Mouse (Mus musculus) heart, adult 11 months (tissue): Measurements from ENCODE around the gene Smarcd2.
A peak's percentile ranks its signal among the peaks of the same experiment; 100 is the strongest.

ENCODE experiments used
- DNase-seq: peaks from one replicate; pipeline ENCODE4 v3.0.0; 2022

Gene Smarcd2

DNA sequence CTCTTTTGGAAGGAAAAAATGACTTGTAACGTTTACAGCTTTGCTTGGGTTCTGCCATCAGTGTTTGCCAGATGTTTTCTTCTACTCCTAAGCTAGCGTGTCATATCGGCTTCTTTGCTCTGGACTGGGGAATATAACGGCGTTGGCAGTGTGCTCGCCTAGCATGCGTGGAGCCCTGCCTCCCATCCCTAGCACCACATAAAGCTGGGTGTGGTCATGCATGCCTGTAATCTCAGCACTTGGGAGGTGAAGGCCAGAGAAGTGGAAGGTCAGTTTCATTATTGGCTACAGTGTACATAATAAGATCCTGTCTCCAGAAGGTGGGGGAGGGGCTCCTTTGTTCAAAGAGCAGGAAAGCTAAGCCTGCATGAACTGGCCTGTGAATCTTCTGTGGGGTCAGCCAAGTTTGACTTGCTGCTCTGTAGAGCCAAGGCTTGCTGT, 2.2 kb upstream of the Smarcd2 start:
- no peak for DNase-seq

DNA sequence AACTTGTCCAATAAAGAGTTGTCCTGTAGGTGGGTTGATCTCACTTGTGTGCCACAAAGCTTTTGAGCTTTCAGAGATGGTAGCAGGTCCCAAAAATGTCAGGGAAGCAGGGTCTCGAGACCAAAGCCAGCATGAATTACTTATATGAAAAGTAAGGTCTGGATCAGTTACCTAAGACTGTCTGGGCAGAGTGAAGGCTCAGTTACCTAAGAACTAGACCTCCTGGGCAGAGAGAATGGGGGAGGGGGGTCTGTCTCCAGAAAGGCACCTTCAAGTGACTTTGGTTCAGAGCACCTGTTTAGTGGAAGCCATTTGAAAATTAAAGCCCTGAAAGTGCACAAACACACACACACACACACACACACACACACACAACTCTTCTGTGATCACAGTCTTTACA, 1.6 kb upstream of the Smarcd2 start:
- DNase-seq, result no peak

DNA sequence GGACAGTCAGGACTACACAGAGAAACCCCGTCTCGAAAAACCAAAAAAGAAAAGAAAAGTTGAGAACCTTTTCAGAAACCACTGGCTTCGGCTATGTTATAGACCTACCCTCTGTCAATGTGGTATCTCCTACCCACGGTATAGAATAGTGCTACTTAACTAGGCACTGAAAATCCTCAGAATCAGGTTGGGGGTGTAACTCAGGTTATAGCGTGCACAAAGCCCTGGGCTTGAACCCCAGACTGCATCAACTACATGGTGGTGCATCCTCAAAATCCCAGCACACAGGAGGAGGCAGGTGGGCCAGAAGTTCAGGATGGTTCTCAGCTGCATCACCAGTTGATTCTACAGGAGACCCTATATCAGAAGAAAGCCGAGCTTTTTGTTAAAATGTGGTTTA, 1.0 kb upstream of the Smarcd2 start:
- peak; percentile 90 for DNase-seq

DNA sequence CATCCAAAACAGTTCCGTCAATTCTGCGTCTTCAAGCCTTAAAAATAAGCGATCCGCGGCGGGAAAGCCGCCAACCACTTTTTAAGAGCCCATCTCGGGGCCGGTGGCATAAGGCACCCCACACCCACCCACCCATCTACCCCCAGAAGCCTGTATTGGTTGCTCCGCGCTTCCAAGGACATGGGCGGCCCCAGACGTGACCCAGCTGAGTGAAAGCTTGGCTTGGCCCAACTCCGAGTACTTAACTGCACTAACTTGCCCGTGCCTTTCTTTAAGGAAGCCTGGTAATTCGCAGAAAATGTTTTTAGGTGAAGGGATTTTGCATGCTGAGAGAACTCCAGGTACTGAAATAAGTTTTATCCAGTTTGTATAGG, 526 bp upstream of the Smarcd2 start:
- DNase-seq, result no peak

DNA sequence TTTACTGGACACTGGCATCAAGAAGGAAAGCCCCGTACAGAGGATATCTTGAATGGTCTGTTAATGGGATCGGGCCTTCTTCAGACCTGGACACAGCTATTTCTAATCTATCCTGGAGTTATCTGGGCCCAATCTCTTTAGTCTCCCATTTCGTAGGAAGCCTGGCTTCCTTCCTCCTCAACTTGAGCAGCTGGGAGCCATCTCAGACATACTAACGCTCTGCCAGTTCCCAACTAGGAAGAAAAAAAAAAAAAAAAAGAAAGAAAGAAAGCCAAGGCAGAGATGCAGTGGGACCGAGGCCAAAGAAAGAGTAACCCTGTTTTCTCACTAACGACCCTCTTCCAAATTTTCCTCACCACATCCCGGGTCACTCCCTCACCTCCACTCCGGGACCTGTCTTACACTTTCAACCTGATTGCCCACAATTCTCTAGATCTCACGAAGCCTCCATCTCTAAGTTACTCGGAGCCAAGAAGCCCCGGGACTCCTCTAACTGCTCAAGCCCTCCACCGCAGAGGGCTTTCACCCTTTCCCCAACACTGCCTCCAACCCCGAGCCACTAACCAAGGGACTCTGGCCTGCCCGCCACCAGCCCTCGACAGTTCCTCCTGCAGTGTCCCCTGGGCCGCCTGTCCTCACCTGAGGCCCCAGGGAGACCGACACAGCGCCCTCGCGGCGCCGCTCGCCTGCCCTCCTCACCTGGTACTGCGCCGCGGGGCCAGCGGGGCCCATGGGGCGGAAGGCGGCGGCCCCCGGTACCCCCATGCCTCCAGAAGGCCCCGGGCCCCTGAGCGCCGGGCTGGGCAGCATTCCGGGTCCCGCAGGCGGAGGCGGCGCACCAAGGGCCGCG, 753 bp downstream of the Smarcd2 start:
- peak; percentile 97 for DNase-seq

DNA sequence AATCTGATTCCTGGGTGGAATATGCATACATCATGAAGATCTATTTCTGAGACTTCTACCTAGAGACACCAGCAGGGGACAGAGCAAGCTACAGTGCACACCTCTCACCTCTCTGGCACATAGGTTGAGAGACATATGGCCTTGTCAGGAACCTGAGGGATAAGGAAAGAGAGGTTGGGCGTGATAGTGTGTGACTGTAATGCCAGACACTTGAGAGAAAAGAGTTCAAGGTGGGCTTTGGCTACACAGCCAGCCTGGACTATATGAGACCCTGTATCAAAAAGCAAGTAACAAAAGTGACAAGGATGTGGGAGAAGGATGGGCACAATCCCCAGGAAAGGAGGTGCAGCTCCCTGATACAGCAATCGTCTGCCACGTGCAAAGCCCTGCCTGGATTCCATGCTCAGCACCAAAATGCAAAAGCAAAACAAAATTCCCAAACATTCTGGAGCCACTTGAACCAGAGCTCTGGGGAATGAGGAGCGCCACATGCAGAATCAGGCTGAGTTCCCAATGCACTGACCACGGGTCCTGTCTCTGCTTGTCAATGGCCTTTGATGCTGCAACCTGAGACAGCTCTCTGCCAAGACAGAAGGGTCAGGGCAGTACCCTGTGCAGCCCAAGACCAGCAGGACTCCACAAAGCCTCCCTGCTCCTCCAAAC, 1.5 kb downstream of the Smarcd2 start:
- peak; percentile 94 for DNase-seq

DNA sequence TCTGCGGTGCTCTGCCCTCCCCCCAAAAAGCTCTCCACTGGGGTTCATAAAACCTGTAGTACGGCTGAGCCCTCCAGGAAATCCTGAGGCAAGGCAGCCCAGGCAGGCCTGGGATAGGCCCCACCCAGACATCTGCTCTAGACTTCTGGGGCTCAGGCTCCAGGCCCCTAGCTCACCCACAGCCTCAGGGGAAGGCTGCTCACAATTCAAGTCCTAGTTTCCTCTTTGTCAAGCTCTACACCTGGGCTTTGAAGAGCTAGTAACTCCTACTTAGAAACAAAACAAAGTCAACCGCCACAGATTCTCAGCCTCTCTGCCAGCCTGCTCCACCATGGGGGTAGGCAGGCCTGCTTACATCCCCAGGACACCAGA, 3.7 kb downstream of the Smarcd2 start:
- peak; percentile 95 for DNase-seq

DNA sequence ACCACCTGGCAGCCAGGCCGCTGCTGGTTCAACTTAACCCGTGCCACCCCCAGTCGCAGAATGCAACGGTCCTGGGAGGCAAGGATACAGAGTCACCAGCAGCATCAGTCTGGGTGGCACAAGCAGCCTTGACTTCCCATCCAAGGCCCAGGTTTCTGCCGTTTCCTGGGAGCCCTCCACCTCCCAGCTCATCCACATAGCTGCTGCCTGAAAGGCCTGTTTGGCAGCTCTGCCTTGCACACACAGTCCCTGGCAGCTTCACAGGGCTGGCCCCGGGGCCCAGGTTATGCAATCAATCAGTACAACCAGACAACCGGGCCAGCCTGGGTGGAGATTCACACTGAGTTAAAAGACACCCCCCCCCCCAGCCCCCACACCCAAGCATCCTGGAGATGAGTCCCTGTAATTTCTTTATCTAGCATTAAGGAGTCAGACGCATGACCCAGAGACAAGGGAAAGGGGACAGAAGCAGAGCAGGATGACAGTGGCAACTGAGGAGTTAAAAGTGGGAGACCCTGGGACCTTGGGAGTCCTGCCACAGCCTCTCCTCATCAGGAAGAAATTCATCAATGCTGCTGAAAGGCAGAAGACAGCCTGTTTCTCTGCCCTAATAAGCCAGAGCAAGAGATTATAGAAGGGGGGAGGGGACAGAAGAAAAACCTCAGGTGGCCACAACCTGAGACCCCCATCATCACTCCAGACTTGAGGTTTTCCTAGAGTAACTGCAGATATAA, 4.3 kb downstream of the Smarcd2 start:
- peak; percentile 99 for DNase-seq

DNA sequence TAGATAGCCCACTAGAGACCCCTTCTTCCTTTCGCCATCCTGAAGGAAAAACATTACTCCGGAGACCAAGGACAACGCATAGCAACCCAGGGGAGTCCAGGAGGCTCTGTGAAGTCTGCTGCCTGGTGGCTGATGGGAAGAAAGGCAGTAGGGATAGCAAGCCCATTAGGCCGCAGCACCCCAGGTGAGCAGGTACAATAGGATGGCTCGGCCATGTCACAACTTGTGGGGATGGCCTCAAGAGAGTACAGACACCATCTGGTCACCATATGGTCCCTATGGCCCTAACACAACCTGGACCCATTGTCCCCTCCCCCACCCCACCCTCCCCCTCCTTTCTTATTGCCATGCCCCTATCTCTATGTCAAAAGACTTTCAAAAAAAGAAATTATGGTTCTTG, 4.9 kb downstream of the Smarcd2 start:
- peak; percentile 95 for DNase-seq

DNA sequence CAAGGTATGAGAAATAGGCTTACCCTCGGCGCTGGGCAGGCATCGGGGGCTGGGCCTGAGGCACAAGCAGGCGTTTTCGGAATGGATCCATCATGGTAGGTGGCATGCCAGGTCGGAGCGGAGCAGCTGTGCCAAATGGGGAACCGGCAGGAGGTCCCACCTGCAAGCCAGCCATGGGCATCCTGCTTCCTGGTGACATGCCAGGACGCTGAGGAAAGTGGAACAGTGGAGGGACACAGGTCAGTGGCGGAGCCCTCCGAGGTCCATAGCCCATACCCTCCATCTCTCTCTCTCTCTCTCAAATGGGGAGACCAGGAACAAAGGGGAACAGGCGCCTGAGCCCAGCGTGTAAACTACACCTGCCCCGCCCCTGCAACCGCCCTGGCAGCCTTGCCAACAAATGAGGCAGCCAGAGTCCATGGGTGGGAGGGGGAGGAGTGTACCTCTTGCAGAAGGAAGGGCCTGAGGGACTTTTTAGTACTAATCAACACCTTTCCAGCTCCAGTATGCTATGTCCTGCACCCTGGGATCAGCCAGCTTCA, 5.4 kb downstream of the Smarcd2 start:
- peak; percentile 96 for DNase-seq

DNA sequence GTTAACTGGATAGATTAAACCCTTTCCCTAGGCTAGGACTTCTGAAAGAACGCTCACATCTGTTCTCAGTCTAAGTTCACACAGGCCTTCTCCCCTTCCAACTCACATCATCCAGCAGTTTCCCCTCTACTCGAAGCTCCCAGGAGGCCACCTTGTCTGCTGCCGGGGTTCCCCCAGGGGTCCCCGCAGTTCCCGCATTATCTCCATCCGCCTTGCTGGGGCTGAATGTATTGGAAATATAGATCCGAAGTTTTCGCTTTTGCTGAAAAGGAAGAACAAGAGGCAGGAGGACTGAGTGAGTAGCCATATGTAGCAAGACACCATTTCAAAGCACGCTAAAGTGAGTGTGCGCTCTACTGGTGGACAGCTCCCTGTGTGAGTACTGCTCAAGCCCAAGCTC, 6.3 kb downstream of the Smarcd2 start:
- no peak for DNase-seq

DNA sequence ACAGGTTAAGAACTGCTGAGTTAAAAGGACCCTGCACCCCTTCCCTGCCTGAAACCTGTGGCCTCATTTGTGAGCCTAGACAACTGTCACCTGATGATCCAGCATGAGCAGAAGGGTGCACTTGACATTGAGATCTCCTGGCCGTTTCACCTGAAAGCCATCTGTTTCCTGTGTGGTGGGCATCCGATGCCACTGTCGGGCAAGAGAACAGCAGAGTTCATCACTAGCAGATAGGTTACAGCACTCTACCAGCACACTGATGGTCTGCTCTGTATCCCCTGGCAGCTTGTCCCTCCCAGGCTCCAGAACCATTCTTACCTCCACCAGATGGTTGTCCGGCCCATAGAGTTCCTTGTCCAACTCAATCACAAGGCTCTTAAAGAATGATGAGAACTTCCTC, 7.2 kb downstream of the Smarcd2 start:
- peak; percentile 89 for DNase-seq

DNA sequence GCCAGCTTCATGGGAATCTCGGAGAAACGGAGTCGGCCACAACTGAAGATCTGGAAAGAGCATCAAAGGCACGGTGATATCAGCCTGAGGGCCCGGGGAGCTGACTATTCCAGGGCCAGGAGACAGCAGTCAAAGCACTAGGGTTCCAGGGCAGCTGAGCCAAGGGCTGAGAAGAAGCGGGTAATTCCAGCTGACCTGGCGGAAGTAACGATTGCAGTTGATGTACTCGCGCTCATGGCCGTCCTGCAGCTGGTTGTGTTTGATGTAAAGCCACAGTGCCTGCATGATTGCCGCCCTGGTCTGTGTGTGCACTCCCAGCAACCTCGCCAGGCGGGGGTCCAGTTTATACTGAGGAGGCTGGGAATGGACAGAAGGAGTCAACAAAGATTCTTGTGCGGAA, 7.8 kb downstream of the Smarcd2 start:
- no peak for DNase-seq

DNA sequence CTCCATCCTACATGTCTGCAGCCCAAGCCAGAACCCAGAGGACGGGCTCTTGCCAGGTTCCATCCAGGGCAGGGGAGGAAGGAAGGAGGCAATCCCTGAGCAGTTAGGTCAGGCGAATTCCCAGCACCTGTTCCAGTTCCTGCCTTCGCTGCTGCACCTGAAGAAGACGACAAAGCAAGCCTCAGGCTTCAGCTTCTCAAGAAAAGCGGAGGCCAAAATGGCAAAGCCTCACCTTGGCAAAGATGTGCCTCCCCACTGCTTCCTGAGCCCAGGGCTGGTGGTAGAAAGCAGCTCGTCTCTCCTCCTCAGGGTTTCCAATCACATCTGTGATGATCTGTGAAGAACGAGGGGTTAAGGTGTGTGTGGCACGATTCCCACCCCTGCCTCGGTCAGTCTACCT, 8.8 kb downstream of the Smarcd2 start:
- no peak for DNase-seq

DNA sequence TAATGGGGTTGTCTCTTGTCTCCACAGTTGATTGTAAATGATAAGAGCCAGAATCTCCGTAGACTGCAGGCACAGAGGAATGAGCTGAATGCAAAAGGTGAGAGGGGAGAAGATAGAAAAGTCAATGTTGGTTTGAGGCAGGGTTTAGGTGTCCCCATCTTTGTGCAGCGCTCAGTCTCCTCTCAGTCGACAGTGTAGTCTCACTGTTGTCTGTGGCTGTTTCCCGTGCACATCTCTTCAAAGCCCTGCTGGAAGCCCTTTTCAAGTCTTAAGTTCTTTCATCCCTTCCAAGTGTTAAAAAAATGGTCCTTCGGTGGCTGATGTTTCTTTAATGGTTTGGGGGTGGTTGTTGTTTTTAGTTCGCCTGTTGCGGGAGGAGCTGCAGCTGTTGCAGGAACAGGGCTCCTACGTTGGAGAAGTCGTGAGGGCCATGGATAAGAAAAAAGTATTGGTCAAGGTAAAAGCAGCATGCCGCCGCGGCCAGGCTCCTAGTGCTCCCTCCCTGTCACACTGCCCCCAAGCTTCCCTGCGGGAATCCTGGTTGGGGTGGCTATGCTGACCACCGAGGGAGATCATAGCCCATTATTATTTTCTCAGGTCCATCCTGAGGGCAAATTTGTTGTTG, 11.8 kb downstream of the Smarcd2 start:
- DNase-seq, result peak; percentile 75

DNA sequence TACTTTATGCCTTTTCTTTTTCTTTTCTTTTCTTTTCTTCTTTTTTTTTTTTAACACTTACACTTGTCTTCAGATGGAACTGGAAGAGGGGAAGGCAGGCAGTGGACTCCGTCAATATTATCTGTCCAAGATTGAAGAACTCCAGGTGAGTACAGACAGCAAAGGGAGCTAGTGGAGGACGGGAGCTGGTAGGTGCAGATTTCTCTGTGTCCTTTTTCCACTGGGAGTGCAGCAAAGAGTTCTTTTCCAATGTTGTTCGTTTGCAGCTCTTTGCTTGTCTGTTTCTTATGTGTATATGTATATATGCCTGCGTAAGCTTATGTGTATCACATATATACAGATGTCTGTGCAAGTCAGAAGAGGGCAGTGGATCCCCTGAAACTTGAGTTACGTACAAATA, 16.0 kb downstream of the Smarcd2 start:
- DNase-seq, result peak; percentile 80

DNA sequence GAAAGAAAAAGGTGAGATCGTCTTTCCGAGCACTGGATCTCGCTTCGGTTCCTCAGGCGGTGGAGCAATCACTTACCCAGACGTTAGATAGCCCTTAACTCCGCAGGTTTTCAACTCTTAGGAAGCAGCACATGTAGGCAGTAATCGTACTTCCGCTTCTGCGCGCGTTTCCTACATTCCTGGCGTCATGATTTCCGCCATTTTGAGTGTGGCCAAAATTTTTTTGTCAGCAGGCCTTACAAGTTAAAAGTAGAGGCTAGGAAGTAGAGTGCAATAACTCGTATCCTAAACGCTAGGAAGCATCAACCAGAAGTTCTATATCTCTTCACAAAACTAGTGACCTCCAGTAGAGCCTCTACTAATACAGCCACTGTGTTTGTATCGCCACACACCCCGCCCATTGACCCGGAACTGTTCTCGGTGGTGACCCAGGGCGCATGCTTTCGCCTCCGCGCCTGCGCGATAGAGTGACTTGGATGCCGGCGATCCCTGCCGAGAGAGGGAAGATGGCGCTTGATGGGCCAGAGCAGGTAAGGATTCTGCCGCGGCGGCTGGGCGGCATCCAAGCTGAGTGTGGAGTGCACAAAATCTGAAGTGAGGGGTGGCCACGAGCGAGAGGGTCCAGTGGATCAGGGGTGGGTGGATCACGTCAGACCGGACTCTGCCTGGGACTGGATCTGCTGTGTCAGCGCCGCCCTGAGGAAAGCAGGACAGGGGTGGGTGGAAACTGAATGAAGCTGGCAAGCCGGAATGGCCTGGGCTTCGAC, 16.9 kb downstream of the Smarcd2 start, which contains the start of the genes Ftsj3 and Psmc5:
Gene Ftsj3, minus strand, starts transcription at position 395 of the 767 bp plus-strand sequence.
Gene Psmc5, plus strand, starts transcription at position 470 of the 767 bp plus-strand sequence.
- DNase-seq, result peak; percentile 99

DNA sequence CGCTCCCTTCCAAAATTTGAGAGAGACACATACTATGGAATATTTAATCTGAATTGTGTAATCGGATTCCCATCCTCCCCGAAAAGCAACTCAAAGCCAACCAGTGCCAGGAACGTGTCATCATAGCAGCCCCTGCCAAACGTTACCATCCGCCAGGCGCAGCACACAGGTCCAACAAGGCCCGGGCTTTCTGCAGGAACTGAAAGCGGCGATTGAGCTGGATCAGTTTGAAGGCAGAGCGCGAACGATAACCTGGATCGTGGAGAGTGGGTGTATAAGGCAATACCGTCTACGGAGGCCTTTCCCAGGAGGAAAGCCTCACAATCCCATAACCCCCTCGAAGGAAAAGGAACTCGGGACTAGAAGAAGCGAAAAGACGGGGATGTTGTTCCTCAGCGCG, 17.6 kb downstream of the Smarcd2 start:
- peak; percentile 95 for DNase-seq

DNA sequence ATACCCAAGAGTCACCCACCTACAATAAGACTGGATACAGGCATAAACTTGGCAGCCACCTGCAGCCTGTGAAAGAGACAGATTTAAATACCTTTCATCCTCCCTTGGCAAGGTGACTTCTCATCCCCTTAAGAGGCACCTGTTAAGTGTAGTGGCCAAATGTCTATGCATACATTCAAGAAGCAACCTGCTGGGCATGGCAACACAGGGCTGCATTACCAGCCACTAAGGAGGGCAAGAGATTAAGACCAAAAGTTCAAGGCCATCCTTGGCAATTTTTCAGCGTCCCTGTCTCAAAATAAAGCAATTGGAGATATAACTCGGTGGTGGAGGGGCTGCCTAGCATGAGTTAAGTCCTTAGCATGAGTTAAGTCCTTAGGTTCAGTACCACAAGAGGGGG, 18.0 kb downstream of the Smarcd2 start:
- no peak for DNase-seq

DNA sequence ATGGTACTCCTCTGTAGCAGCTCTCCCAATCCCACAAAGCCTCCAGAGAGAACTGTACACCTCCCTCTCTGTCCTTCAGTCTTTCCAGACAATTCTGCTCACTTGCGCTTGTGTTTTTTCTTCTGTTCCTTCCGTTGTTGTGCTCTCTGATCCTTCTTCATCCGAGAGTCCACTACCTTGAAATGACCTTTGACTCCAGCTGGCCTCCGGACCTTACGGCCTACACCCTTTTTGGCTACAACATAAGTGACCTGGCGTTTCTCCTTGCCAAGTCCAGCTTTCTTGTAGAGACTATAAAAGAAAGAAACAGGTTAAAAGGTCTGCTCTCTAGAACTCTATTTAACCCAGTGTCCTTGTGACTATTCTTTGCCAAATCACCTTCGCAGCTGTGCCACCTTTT, 23.4 kb downstream of the Smarcd2 start:
- DNase-seq, result peak; percentile 68

DNA sequence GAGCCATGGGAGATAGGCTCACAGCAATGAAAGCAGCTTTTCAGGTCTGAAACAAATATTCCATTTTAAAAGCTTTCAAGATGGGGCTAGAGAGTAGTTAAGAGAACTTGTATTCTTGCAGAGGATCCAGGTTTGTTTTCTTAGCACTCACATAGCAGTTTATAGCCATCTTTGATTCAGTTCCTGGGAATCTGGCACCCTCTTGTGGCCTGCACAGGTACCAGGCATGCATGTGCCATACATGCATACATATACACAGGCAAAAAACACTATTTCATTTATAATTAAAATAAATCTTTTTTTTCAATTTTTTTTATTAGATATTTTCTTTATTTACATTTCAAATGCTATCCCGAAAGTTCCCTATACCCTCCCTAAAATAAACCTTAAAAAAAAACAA, 25.9 kb downstream of the Smarcd2 start:
- peak; percentile 66 for DNase-seq

DNA sequence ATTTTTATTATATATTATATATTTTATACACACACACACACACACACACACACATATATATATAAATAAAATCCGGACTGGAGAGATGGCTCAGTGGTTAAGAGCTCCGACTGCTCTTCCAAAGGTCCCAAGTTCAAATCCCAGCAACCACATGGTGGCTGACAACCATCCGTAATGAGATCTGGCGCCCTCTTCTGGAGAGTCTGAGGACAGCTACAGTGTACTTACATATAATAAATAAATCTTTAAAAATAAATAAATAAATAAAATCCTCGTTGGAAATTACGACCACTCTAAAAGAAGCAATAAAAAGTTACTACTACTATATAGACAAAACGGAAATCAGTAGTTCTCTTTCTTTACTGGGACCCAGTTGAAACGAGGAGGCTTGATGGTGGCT, 38.8 kb downstream of the Smarcd2 start:
- DNase-seq, result peak; percentile 29
